ENCODE assay signal across 17 mouse cellular contexts in the genomic region with DNA sequence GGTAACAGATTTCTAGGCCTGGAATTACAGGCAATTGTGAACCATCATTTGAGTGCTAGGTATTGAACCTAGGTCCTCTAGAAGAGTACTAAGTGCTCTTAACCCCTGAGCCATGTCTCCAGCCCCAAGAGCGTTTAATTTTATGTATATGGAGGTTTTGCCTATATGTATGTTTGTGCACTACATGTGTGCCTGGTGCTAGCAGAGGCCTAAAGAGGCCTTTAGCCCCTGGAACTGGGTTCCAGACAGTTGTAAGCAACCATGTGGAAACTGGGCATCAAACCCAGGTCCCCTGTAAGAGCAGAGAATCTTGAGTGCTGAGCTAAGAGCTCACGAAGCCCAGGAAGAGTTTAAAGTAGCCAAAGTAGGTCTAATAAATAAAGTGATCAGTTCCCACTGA. TPM values are rescaled to one million over a fixed set of nuclear protein-coding genes. Genes with fewer than 3 reads are reported as not detected.
A peak's percentile ranks its signal among the peaks of the same experiment; 100 is the strongest.
DNase-seq lines count a peak whose midpoint lies in the region; ATAC-seq lines count a peak whose summit lies in the region.
"Had no signal": no experiment of that assay in that cellular context is flagged by ENCODE, and none has a peak within 500 bp of the region (broad histone marks: within the 10 kb centered on the region; RNA-seq: fewer than 3 reads in every experiment).

No protein-coding gene starts in this region.

- peaks cover 8% of the 10 kb centered on the region for H3K36me3 ChIP-seq in intestine, embryonic 15.5 days
- no peaks in the 10 kb centered on the region for H3K36me3 ChIP-seq in intestine, embryonic 16.5 days (ENCODE audit: control insufficient read depth, insufficient read depth, low read length)
- H3K36me3 ChIP-seq in midbrain, embryonic 12.5 days: peaks cover 30% of the 10 kb centered on the region
- peaks cover 4% of the 10 kb centered on the region for H3K36me3 ChIP-seq in midbrain, embryonic 16.5 days (ENCODE audit: control insufficient read depth, insufficient read depth, low read length)
- peaks cover 23% of the 10 kb centered on the region for H3K36me3 ChIP-seq in hindbrain, embryonic 13.5 days
- peaks cover 32% of the 10 kb centered on the region for H3K36me3 ChIP-seq in neural tube, embryonic 13.5 days

- H3K4me1 ChIP-seq in intestine, embryonic 15.5 days (replicated peaks): peaks cover 15% of the 10 kb centered on the region
- peaks cover 10% of the 10 kb centered on the region; the same call in 1 of the 2 replicates for H3K4me1 ChIP-seq in intestine, embryonic 16.5 days (ENCODE audit: control insufficient read depth, insufficient read depth, low read length)
- H3K4me1 ChIP-seq in midbrain, embryonic 12.5 days: peaks cover 17% of the 10 kb centered on the region
- peaks cover 15% of the 10 kb centered on the region for H3K4me1 ChIP-seq in midbrain, embryonic 16.5 days (ENCODE audit: control insufficient read depth, insufficient read depth, low read length)
- H3K4me1 ChIP-seq in hindbrain, embryonic 13.5 days (replicated peaks): peaks cover 25% of the 10 kb centered on the region
- H3K4me1 ChIP-seq in neural tube, embryonic 13.5 days (replicated peaks): peaks cover 19% of the 10 kb centered on the region

- DNase-seq in retina, postnatal 1 day: no peak
- no peak for DNase-seq in layer of hippocampus, adult 9-11 months
- DNase-seq: adrenal gland, postnatal 14 days; cerebellum, adult 9-11 months; gastrocnemius, adult 2 months; heart, adult 11 months; heart, postnatal 36 days; kidney, adult 18-20 months had no signal

- WGBS in intestine, embryonic 15.5 days: 95% methylated on average over 2 of the region's 2 CpGs
- WGBS in intestine, embryonic 16.5 days: 92% methylated on average over 2 of the region's 2 CpGs
- WGBS in midbrain, embryonic 12.5 days: 90% methylated on average over 2 of the region's 2 CpGs
- 93% methylated on average over 2 of the region's 2 CpGs for WGBS in midbrain, embryonic 16.5 days
- WGBS in hindbrain, embryonic 13.5 days: 97% methylated on average over 2 of the region's 2 CpGs
- WGBS in neural tube, embryonic 13.5 days: 95% methylated on average over 2 of the region's 2 CpGs

- no peak overlapping the region for H3K27ac ChIP-seq in intestine, embryonic 15.5 days
- H3K27ac ChIP-seq in intestine, embryonic 16.5 days (ENCODE audit: low read length): no peak overlapping the region
- no peak overlapping the region for H3K27ac ChIP-seq in midbrain, embryonic 12.5 days (replicated peaks)
- H3K27ac ChIP-seq in midbrain, embryonic 16.5 days (ENCODE audit: low read length): no peak overlapping the region
- H3K27ac ChIP-seq in hindbrain, embryonic 13.5 days: no peak overlapping the region
- H3K27ac ChIP-seq in neural tube, embryonic 13.5 days (replicated peaks): no peak overlapping the region
- H3K27ac ChIP-seq: gastrocnemius, adult 2 months; lung, embryonic 15.5 days had no signal

- H3K4me3 ChIP-seq in intestine, embryonic 15.5 days (replicated peaks): no peak overlapping the region
- H3K4me3 ChIP-seq in intestine, embryonic 16.5 days (ENCODE audit: low read length): no peak overlapping the region
- H3K4me3 ChIP-seq in midbrain, embryonic 12.5 days: 0 out of 2 replicates have a peak overlapping the region, but pooled peaks have one; percentile 86
- H3K4me3 ChIP-seq in midbrain, embryonic 16.5 days (ENCODE audit: low read depth, low read length): no peak overlapping the region
- H3K4me3 ChIP-seq in hindbrain, embryonic 13.5 days: no peak overlapping the region
- no peak overlapping the region for H3K4me3 ChIP-seq in neural tube, embryonic 13.5 days

- H3K4me2 ChIP-seq in intestine, embryonic 15.5 days (replicated peaks): peak overlapping the region; percentile 65; the same call in 1 of the 2 replicates
- no peak overlapping the region for H3K4me2 ChIP-seq in intestine, embryonic 16.5 days (ENCODE audit: low read depth, low read length)
- peak overlapping the region; percentile 80; the same call in 1 of the 2 replicates for H3K4me2 ChIP-seq in midbrain, embryonic 12.5 days (replicated peaks)
- no peak overlapping the region; the same call in 1 of the 2 replicates for H3K4me2 ChIP-seq in midbrain, embryonic 16.5 days (ENCODE audit: low read length)
- H3K4me2 ChIP-seq in hindbrain, embryonic 13.5 days: peak overlapping the region; percentile 16
- peak overlapping the region; percentile 87 for H3K4me2 ChIP-seq in neural tube, embryonic 13.5 days

- no peaks in the 10 kb centered on the region for H3K9me3 ChIP-seq in intestine, embryonic 15.5 days
- H3K9me3 ChIP-seq in intestine, embryonic 16.5 days (ENCODE audit: control insufficient read depth, low read length): no peaks in the 10 kb centered on the region
- H3K9me3 ChIP-seq in midbrain, embryonic 12.5 days: no peaks in the 10 kb centered on the region
- no peaks in the 10 kb centered on the region for H3K9me3 ChIP-seq in midbrain, embryonic 16.5 days (replicated peaks; ENCODE audit: control insufficient read depth, low read length, poor library complexity, severe bottlenecking)
- no peaks in the 10 kb centered on the region for H3K9me3 ChIP-seq in hindbrain, embryonic 13.5 days
- H3K9me3 ChIP-seq in neural tube, embryonic 13.5 days: no peaks in the 10 kb centered on the region
- H3K9me3 ChIP-seq: lung, embryonic 15.5 days had no signal

- no peak overlapping the region for H3K9ac ChIP-seq in intestine, embryonic 15.5 days
- no peak overlapping the region for H3K9ac ChIP-seq in intestine, embryonic 16.5 days (ENCODE audit: low read depth, low read length)
- H3K9ac ChIP-seq in midbrain, embryonic 12.5 days (replicated peaks): no peak overlapping the region
- no peak overlapping the region for H3K9ac ChIP-seq in midbrain, embryonic 16.5 days (ENCODE audit: low read depth, low read length)
- 0 out of 2 replicates have a peak overlapping the region, but pooled peaks have one; percentile 6 for H3K9ac ChIP-seq in hindbrain, embryonic 13.5 days
- peak overlapping the region; percentile 45 for H3K9ac ChIP-seq in neural tube, embryonic 13.5 days
- H3K9ac ChIP-seq: lung, embryonic 15.5 days had no signal

- H3K27me3 ChIP-seq in intestine, embryonic 15.5 days (replicated peaks): no peaks in the 10 kb centered on the region
- no peaks in the 10 kb centered on the region for H3K27me3 ChIP-seq in intestine, embryonic 16.5 days (replicated peaks; ENCODE audit: control insufficient read depth, insufficient read depth, low read length)
- no peaks in the 10 kb centered on the region for H3K27me3 ChIP-seq in midbrain, embryonic 12.5 days
- H3K27me3 ChIP-seq in midbrain, embryonic 16.5 days (ENCODE audit: control insufficient read depth, insufficient read depth, low read depth, low read length): no peaks in the 10 kb centered on the region
- H3K27me3 ChIP-seq in hindbrain, embryonic 13.5 days: no peaks in the 10 kb centered on the region
- no peaks in the 10 kb centered on the region for H3K27me3 ChIP-seq in neural tube, embryonic 13.5 days
- H3K27me3 ChIP-seq: lung, embryonic 15.5 days had no signal

- ATAC-seq in intestine, embryonic 15.5 days: no peak
- ATAC-seq in intestine, embryonic 16.5 days: no peak
- ATAC-seq in midbrain, embryonic 12.5 days (ENCODE audit: low FRiP score, low read depth): no peak
- no peak for ATAC-seq in midbrain, embryonic 16.5 days
- ATAC-seq in hindbrain, embryonic 13.5 days (ENCODE audit: low FRiP score): no peak
- ATAC-seq in neural tube, embryonic 13.5 days (ENCODE audit: low read depth): no peak
- ATAC-seq: CD4-positive, CD25-positive, alpha-beta regulatory T cell, adult 4 months had no signal

RNA-seq across cellular contexts. Expression of gene Parl, which starts 2.1 kb away (rescaled TPM):
- 94.5 and 95.5 TPM in 2 replicates for polyA plus RNA-seq in intestine, embryonic 15.5 days (2015; fragmentation: Nextera tagmentation; extraction: Ambion mirVana)
- polyA plus RNA-seq in intestine, embryonic 16.5 days (2015; fragmentation: Nextera tagmentation; extraction: Ambion mirVana): 86.4 and 91.6 TPM in 2 replicates
- polyA plus RNA-seq in midbrain, embryonic 12.5 days (2016; fragmentation: Nextera tagmentation; extraction: Ambion mirVana): 95.0 and 95.2 TPM in 2 replicates
- 76.3 and 81.9 TPM in 2 replicates for polyA plus RNA-seq in midbrain, embryonic 16.5 days (2015; fragmentation: Nextera tagmentation; extraction: Ambion mirVana)
- polyA plus RNA-seq in hindbrain, embryonic 13.5 days (2015; fragmentation: Nextera tagmentation; extraction: Ambion mirVana): 79.2 and 82.5 TPM in 2 replicates
- polyA plus RNA-seq in neural tube, embryonic 13.5 days (2015; fragmentation: Nextera tagmentation; extraction: Ambion mirVana): 77.5 and 85.7 TPM in 2 replicates

RNA-seq across cellular contexts. Expression of gene Cyp2ab1, which starts 25.1 kb away (rescaled TPM):
- not detected in 2 replicates for polyA plus RNA-seq in intestine, embryonic 15.5 days (2015; fragmentation: Nextera tagmentation; extraction: Ambion mirVana)
- polyA plus RNA-seq in intestine, embryonic 16.5 days (2015; fragmentation: Nextera tagmentation; extraction: Ambion mirVana): not detected in 2 replicates
- polyA plus RNA-seq in midbrain, embryonic 12.5 days (2016; fragmentation: Nextera tagmentation; extraction: Ambion mirVana): not detected in 2 replicates
- polyA plus RNA-seq in midbrain, embryonic 16.5 days (2015; fragmentation: Nextera tagmentation; extraction: Ambion mirVana): not detected in 2 replicates
- not detected in 2 replicates for polyA plus RNA-seq in hindbrain, embryonic 13.5 days (2015; fragmentation: Nextera tagmentation; extraction: Ambion mirVana)
- polyA plus RNA-seq in neural tube, embryonic 13.5 days (2015; fragmentation: Nextera tagmentation; extraction: Ambion mirVana): not detected in 2 replicates
- polyA plus RNA-seq: CD4-positive, CD25-positive, alpha-beta regulatory T cell, adult 4 months; limb, embryonic 11.5 days had no signal

RNA-seq across cellular contexts. Expression of gene Map6d1, which starts 58.9 kb away (rescaled TPM):
- 0.49 and 0.60 TPM in 2 replicates for polyA plus RNA-seq in intestine, embryonic 15.5 days (2015; fragmentation: Nextera tagmentation; extraction: Ambion mirVana)
- polyA plus RNA-seq in intestine, embryonic 16.5 days (2015; fragmentation: Nextera tagmentation; extraction: Ambion mirVana): 0.31 and 0.38 TPM in 2 replicates
- polyA plus RNA-seq in midbrain, embryonic 12.5 days (2016; fragmentation: Nextera tagmentation; extraction: Ambion mirVana): 1.3 and 1.6 TPM in 2 replicates
- polyA plus RNA-seq in midbrain, embryonic 16.5 days (2015; fragmentation: Nextera tagmentation; extraction: Ambion mirVana): 5.4 and 6.3 TPM in 2 replicates
- 2.9 and 3.1 TPM in 2 replicates for polyA plus RNA-seq in hindbrain, embryonic 13.5 days (2015; fragmentation: Nextera tagmentation; extraction: Ambion mirVana)
- polyA plus RNA-seq in neural tube, embryonic 13.5 days (2015; fragmentation: Nextera tagmentation; extraction: Ambion mirVana): 3.9 and 4.4 TPM in 2 replicates

Comparison
In these comparisons a context has a peak if more than half of its experiments do, and no peak if none do; other contexts are left out.
1. H3K4me2 ChIP-seq: peak in intestine, embryonic 15.5 days (single experiment), midbrain, embryonic 12.5 days (single experiment), hindbrain, embryonic 13.5 days (single experiment) and neural tube, embryonic 13.5 days (single experiment); none in intestine, embryonic 16.5 days (single experiment) and midbrain, embryonic 16.5 days (single experiment).
2. H3K9ac ChIP-seq: peak in hindbrain, embryonic 13.5 days (single experiment) and neural tube, embryonic 13.5 days (single experiment); none in intestine, embryonic 15.5 days (single experiment), intestine, embryonic 16.5 days (single experiment), midbrain, embryonic 12.5 days (single experiment) and midbrain, embryonic 16.5 days (single experiment).